Mouse (Mus musculus): Measurements from ENCODE around the gene Fndc3b. TPM values are rescaled to one million over a fixed set of nuclear protein-coding genes. Genes with fewer than 3 reads are reported as not detected.

The Fndc3b gene
- polyA plus RNA-seq, 1 experiment from 2014 or later = 10.1 TPM

DNA sequence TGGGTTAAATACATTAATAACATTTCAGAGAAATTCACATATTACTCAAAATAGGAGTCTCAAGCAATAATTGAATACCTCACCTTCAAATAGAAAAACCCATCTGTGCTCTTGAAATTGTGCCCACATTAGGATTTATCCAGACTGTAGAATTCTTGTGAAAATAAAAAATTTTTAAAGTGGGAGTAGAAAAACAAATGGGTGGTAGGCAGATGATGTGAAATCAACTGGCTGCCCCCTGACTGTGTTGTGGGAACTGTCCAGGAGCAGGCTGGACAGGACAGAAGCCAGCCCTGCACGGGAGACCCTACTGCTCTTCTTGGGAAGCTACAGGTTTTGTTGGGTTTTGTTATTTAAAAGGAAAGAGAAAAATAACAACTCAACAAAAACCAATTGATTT is 101.0 kb downstream of the Fndc3b start:
- peaks cover 24% of the 10 kb centered on the region for H3K4me1 ChIP-seq (replicated peaks)
- no peaks in the 10 kb centered on the region for H3K36me3 ChIP-seq
- no peak overlapping the region for H3K27ac ChIP-seq (replicated peaks)
- H3K4me3 ChIP-seq = no peak overlapping the region
- no peak for ATAC-seq (ENCODE audit: low read depth)
- WGBS = 81% methylated on average over 1 of the region's 1 CpGs
- H3K9ac ChIP-seq = no peak overlapping the region
- no peak overlapping the region for H3K4me2 ChIP-seq
- no peaks in the 10 kb centered on the region for H3K27me3 ChIP-seq
- no peaks in the 10 kb centered on the region for H3K9me3 ChIP-seq

- Histone ChIP-seq H3K9ac (0 out of 2 replicates have a peak overlapping the region, but pooled peaks have one; percentile 13), H3K9me3 (no peaks in the 10 kb centered on the region), H3K4me1 (replicated peaks) (peaks cover 22% of the 10 kb centered on the region), H3K4me3 (no peak overlapping the region), H3K4me2 (no peak overlapping the region), H3K36me3 (no peaks in the 10 kb centered on the region), H3K27me3 (no peaks in the 10 kb centered on the region), H3K27ac (replicated peaks) (peak overlapping the region; percentile 62)
- no peak for ATAC-seq (ENCODE audit: low read depth)
- 65% methylated on average over 7 of the region's 7 CpGs for WGBS
Measured at GRCm38 (mm10) chr3:27607796-27608151, 103.3 kb downstream of the Fndc3b start.

DNA sequence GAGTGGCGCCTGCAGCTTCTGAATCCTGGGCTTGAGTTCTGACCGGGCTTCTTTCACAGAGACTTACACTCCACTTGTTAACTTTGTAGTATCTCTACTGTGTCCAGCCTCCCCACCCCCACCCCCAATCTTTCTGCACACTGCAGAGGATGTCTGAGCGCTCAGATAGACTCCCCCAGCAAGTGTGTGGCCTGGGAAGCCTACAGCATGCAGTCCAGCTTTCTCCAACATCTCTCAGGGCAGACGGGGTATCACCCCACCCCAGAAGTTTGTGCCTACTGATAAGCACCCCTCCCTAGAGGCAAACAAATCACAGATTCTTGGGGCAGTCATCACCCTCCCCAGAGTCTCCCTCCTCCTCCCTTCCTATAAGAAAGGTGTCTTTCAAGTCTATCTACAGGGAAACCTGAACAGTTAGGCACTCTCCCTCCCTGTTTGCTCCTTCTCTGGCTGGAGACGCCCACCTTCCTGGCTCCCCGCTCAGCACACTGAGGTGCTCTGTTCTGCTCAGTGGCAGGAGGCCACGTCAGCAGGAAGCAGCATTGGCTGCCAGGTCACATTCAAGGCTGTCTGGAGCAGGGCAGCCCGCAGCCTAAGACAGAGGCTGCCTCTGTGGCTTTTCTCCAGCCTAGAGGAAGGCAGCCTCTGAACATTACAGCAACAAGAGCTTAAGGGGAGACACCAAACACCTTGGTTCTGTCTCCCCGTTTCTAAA is 103.9 kb downstream of the Fndc3b start:
- Histone ChIP-seq H3K9ac (peak overlapping the region; percentile 13; the same call in 1 of the 2 replicates), H3K4me2 (no peak overlapping the region), H3K4me1 (replicated peaks) (peaks cover 18% of the 10 kb centered on the region), H3K4me3 (no peak overlapping the region), H3K9me3 (no peaks in the 10 kb centered on the region), H3K27ac (replicated peaks) (peak overlapping the region; percentile 62), H3K27me3 (no peaks in the 10 kb centered on the region), H3K36me3 (no peaks in the 10 kb centered on the region)
- WGBS = 69% methylated on average over 9 of the region's 9 CpGs
- peak; percentile 93 for ATAC-seq (ENCODE audit: low read depth)

GRCm38 (mm10) chr3:27606626-27607025 is 104.5 kb downstream of the Fndc3b start:
- no peaks in the 10 kb centered on the region for H3K27me3 ChIP-seq
- peaks cover 18% of the 10 kb centered on the region for H3K4me1 ChIP-seq (replicated peaks)
- H3K27ac ChIP-seq (replicated peaks) = peak overlapping the region; percentile 62; the same call in 1 of the 2 replicates
- no peak overlapping the region for H3K4me2 ChIP-seq
- H3K9ac ChIP-seq = no peak overlapping the region
- WGBS = 89% methylated on average over 6 of the region's 6 CpGs
- no peak overlapping the region for H3K4me3 ChIP-seq
- no peaks in the 10 kb centered on the region for H3K9me3 ChIP-seq
- H3K36me3 ChIP-seq = no peaks in the 10 kb centered on the region
- no peak for ATAC-seq (ENCODE audit: low read depth)

DNA sequence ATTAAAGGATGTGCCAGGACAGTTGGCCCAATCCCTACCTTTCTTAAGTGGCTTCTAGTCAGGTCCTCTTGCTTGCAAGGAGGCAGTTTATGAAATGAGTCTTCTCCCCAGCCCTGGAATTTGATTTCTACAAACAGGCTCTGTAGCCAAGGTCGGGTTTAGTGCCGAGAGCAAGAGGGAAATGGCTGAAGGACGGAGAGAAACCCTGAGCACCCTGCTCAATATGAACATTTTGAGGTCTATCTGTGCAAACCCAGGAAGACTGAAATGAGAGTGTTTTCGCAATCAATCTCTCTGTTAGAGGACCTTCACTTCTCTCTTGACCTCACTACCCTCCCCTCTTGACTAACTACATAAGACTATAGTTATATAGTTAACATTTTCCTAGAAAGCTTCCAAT is 105.5 kb downstream of the Fndc3b start:
- Histone ChIP-seq H3K4me3 (no peak overlapping the region), H3K27me3 (no peaks in the 10 kb centered on the region), H3K9ac (no peak overlapping the region), H3K27ac (replicated peaks) (no peak overlapping the region), H3K4me1 (replicated peaks) (peaks cover 24% of the 10 kb centered on the region), H3K36me3 (no peaks in the 10 kb centered on the region), H3K4me2 (no peak overlapping the region), H3K9me3 (no peaks in the 10 kb centered on the region)
- 91% methylated on average over 4 of the region's 4 CpGs for WGBS
- no peak for ATAC-seq (ENCODE audit: low read depth)

DNA sequence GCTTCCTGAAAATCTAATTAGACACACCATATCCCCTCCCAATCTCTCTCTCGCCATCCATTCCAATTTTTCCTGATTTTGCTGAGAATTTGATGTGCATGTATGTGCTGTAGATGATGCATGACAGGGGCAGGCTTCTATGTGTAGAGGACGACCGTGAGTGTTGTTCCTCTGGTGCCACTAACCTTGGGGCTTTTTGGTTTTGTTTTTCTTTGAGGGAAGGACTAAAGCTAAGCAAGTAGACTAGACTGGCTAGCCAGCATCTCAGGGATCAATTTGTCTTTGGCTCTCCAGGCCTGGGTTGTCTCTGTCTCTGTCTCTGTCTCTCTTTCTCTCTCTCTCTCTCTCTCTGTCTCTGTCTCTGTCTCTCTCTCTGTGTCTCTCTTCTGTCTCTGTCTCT is 106.0 kb downstream of the Fndc3b start:
- WGBS = 84% methylated on average over 3 of the region's 3 CpGs
- Histone ChIP-seq H3K4me3 (no peak overlapping the region), H3K4me1 (replicated peaks) (peaks cover 29% of the 10 kb centered on the region), H3K27ac (replicated peaks) (no peak overlapping the region), H3K36me3 (no peaks in the 10 kb centered on the region), H3K9me3 (no peaks in the 10 kb centered on the region), H3K9ac (no peak overlapping the region), H3K4me2 (no peak overlapping the region), H3K27me3 (no peaks in the 10 kb centered on the region)
- ATAC-seq (ENCODE audit: low read depth) = no peak

DNA sequence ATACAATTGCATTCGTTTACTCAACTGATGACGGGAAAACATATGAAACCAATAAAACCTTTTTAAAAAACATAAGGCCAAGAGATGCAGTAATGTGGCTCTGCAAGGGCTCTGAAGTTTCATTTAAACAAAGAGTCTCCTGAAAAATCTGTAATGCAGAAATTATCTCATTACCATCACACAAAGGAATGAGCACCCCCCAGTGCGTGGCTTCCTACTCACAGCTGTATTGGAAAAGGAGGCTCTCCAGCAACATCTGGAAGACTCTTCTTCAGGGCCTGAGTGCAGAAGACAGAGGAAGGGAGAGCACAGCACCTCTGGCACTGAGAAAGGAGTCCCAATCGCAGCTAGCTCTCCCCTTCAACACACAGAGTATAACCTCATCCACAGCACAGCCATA is 106.5 kb downstream of the Fndc3b start:
- ATAC-seq (ENCODE audit: low read depth) = no peak
- no peak overlapping the region for H3K9ac ChIP-seq
- H3K27ac ChIP-seq (replicated peaks) = no peak overlapping the region
- no peak overlapping the region for H3K4me3 ChIP-seq
- WGBS = 88% methylated on average over 4 of the region's 4 CpGs
- H3K4me1 ChIP-seq (replicated peaks) = peaks cover 33% of the 10 kb centered on the region
- no peaks in the 10 kb centered on the region for H3K9me3 ChIP-seq
- H3K27me3 ChIP-seq = no peaks in the 10 kb centered on the region
- H3K4me2 ChIP-seq = no peak overlapping the region
- no peaks in the 10 kb centered on the region for H3K36me3 ChIP-seq

- H3K36me3 ChIP-seq = no peaks in the 10 kb centered on the region
- 75% methylated on average over 13 of the region's 13 CpGs for WGBS
- no peaks in the 10 kb centered on the region for H3K9me3 ChIP-seq
- H3K9ac ChIP-seq = no peak overlapping the region
- peaks cover 33% of the 10 kb centered on the region for H3K4me1 ChIP-seq (replicated peaks)
- H3K4me3 ChIP-seq = no peak overlapping the region
- no peaks in the 10 kb centered on the region for H3K27me3 ChIP-seq
- no peak for ATAC-seq (ENCODE audit: low read depth)
- no peak overlapping the region for H3K27ac ChIP-seq (replicated peaks)
- H3K4me2 ChIP-seq = no peak overlapping the region
Measured at GRCm38 (mm10) chr3:27603905-27604620, 107.0 kb downstream of the Fndc3b start.

DNA sequence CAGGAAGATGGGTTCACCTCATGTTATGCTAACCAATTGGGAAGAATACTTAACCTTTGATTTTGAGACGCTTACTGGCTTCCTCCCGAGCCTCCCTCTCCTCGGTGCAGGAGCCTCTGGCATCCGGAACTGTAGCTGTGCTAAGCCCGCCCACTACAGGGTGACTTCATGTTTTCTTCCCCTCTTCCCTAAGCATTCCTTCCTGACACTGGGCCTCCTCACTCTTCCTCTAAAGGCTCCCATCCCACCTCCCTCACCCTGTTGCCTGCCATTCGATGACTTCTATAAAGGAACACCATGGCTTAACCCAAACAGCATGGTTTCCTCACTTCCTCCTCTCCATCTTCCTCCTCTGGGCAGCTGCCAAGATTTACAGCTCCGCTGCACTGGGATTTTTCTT is 110.5 kb downstream of the Fndc3b start:
- Histone ChIP-seq H3K27ac (replicated peaks) (no peak overlapping the region), H3K4me3 (no peak overlapping the region), H3K4me2 (no peak overlapping the region), H3K4me1 (replicated peaks) (peaks cover 19% of the 10 kb centered on the region), H3K9me3 (no peaks in the 10 kb centered on the region), H3K36me3 (no peaks in the 10 kb centered on the region), H3K9ac (no peak overlapping the region), H3K27me3 (no peaks in the 10 kb centered on the region)
- no peak for ATAC-seq (ENCODE audit: low read depth)
- WGBS = 64% methylated on average over 7 of the region's 7 CpGs

DNA sequence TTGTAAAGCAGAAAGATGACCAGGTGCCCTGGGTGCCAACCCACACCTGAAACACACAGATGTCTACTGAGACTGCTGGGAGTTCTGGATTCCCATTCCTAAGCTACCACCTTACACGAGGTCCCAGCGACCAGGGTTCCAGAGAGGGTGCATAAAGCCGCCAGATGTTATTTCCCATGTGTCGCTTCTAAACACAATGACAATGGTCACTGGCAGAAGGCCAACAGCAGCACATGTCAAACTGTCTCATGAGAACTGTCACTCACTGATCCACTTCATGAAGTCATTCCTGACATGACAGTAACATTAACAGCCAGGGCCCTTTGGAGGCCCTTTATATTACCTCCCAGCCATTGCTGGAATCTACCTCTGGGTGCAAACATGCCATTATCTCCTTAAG is 110.9 kb downstream of the Fndc3b start:
- Histone ChIP-seq H3K27me3 (no peaks in the 10 kb centered on the region), H3K36me3 (no peaks in the 10 kb centered on the region), H3K4me3 (no peak overlapping the region), H3K9me3 (no peaks in the 10 kb centered on the region), H3K4me1 (replicated peaks) (peaks cover 19% of the 10 kb centered on the region), H3K27ac (replicated peaks) (no peak overlapping the region), H3K4me2 (no peak overlapping the region), H3K9ac (no peak overlapping the region)
- no peak for ATAC-seq (ENCODE audit: low read depth)
- WGBS = 59% methylated on average over 4 of the region's 4 CpGs

GRCm38 (mm10) chr3:27598437-27599382 is 112.4 kb downstream of the Fndc3b start:
- Histone ChIP-seq H3K27me3 (no peaks in the 10 kb centered on the region), H3K4me1 (replicated peaks) (peaks cover 16% of the 10 kb centered on the region), H3K9ac (no peak overlapping the region), H3K27ac (replicated peaks) (no peak overlapping the region), H3K9me3 (no peaks in the 10 kb centered on the region), H3K4me2 (no peak overlapping the region), H3K36me3 (no peaks in the 10 kb centered on the region), H3K4me3 (no peak overlapping the region)
- 0 out of 2 replicates have a peak, but pooled peaks have one; percentile 40 for ATAC-seq (ENCODE audit: low read depth)
- 90% methylated on average over 11 of the region's 11 CpGs for WGBS

Measured in neural tube, embryonic 13.5 days (tissue).